ENCODE assay signal across 25 mouse cellular contexts in genomic region chr1:135064525-135064924, GRCm38 (mm10). TPM values are rescaled to one million over a fixed set of nuclear protein-coding genes. Genes with fewer than 3 reads are reported as not detected.
A peak's percentile ranks its signal among the peaks of the same experiment; 100 is the strongest.
DNase-seq lines count a peak whose midpoint lies in the region; ATAC-seq and TF ChIP-seq lines count a peak whose summit lies in the region.
"Had no signal": no experiment of that assay in that cellular context is flagged by ENCODE, and none has a peak within 500 bp of the region (broad histone marks: within the 10 kb centered on the region; RNA-seq: fewer than 3 reads in every experiment).

No protein-coding gene starts in this region.

- H3K4me1 ChIP-seq in heart, postnatal 0 days (ENCODE audit: control insufficient read depth, insufficient read depth) = no peaks in the 10 kb centered on the region
- H3K4me1 ChIP-seq in heart, embryonic 10.5 days = no peaks in the 10 kb centered on the region
- no peaks in the 10 kb centered on the region for H3K4me1 ChIP-seq in liver, postnatal 0 days (ENCODE audit: insufficient read depth)
- H3K4me1 ChIP-seq in E14TG2a.4 (replicated peaks; ENCODE audit: low read depth, low read length) = no peaks in the 10 kb centered on the region; the same call in 1 of the 2 replicates
- H3K4me1 ChIP-seq: forebrain, embryonic 13.5 days; heart, embryonic 12.5 days had no signal

- ATAC-seq in heart, postnatal 0 days (ENCODE audit: insufficient read depth, low read depth) = no peak
- no peak for ATAC-seq in liver, postnatal 0 days
- ATAC-seq: activated CD4-positive, CD25-positive, alpha-beta regulatory T cell, adult 4 months; forebrain, embryonic 13.5 days; Patski had no signal

- TF ChIP-seq CTCF in heart, postnatal 0 days (IDR thresholded peaks at IDR 0.05; ENCODE audit: low read depth) = peak; percentile 13; the same call in 1 of the 2 replicates
- peak; percentile 34 for TF ChIP-seq CTCF in liver, postnatal 0 days (IDR thresholded peaks at IDR 0.05; ENCODE audit: low read depth)
- TF ChIP-seq CTCF in E14TG2a.4 (conservative IDR thresholded peaks at IDR 0.05; ENCODE audit: low read length) = peak; percentile 65

- H3K9me3 ChIP-seq in heart, postnatal 0 days (replicated peaks; ENCODE audit: control insufficient read depth, low read length) = 0 out of 2 replicates have a peak, but pooled peaks cover 7% of the 10 kb centered on the region
- 0 out of 2 replicates have a peak, but pooled peaks cover 4% of the 10 kb centered on the region for H3K9me3 ChIP-seq in heart, embryonic 10.5 days
- H3K9me3 ChIP-seq in liver, postnatal 0 days (ENCODE audit: low read length) = no peaks in the 10 kb centered on the region
- peaks cover under 1% of the 10 kb centered on the region; the same call in 1 of the 2 replicates for H3K9me3 ChIP-seq in E14TG2a.4 (ENCODE audit: low read length)
- H3K9me3 ChIP-seq: forebrain, embryonic 13.5 days had no signal

- DNase-seq in heart, postnatal 0 days (ENCODE audit: low spot score) = no peak
- DNase-seq in heart, embryonic 10.5 days (ENCODE audit: low spot score) = no peak
- DNase-seq in liver, postnatal 0 days = no peak
- no peak for DNase-seq in liver
- DNase-seq in induced T-regulatory cell, adult 2 months (ENCODE audit: low read depth) = peak; percentile 12
- no peak for DNase-seq in left cerebral cortex, adult 8-10 months (ENCODE audit: low spot score in 2 of 2)
- DNase-seq in gastrocnemius, postnatal 36 days = no peak
- DNase-seq: adrenal gland, postnatal 10 days; cerebellum, adult 8-10 months; cerebellum, postnatal 36 days; embryo, embryonic 11 days; gastrocnemius, adult 2 months; heart, postnatal 14 days; kidney, adult 9 months; kidney, postnatal 14 days; layer of hippocampus, postnatal 36 days; lung, postnatal 10 days had no signal

- H3K27ac ChIP-seq in heart, postnatal 0 days (ENCODE audit: low read depth) = no peak overlapping the region
- H3K27ac ChIP-seq in heart, embryonic 10.5 days = no peak overlapping the region
- no peak overlapping the region for H3K27ac ChIP-seq in liver, postnatal 0 days (ENCODE audit: low read depth)
- H3K27ac ChIP-seq: forebrain, embryonic 13.5 days; gastrocnemius, adult 2 months had no signal

- H3K36me3 ChIP-seq in heart, postnatal 0 days (replicated peaks; ENCODE audit: control insufficient read depth, insufficient read depth, low read length) = no peaks in the 10 kb centered on the region
- H3K36me3 ChIP-seq in heart, embryonic 10.5 days = no peaks in the 10 kb centered on the region
- no peaks in the 10 kb centered on the region for H3K36me3 ChIP-seq in liver, postnatal 0 days (replicated peaks; ENCODE audit: insufficient read depth, low read length)
- no peaks in the 10 kb centered on the region for H3K36me3 ChIP-seq in E14TG2a.4 (ENCODE audit: insufficient read depth, low read length)
- H3K36me3 ChIP-seq: heart, embryonic 12.5 days had no signal

- no peak overlapping the region for H3K4me3 ChIP-seq in heart, postnatal 0 days (ENCODE audit: low read depth, low read length)
- H3K4me3 ChIP-seq in heart, embryonic 10.5 days = no peak overlapping the region
- no peak overlapping the region for H3K4me3 ChIP-seq in liver, postnatal 0 days (ENCODE audit: low read depth, low read length)
- no peak overlapping the region for H3K4me3 ChIP-seq in E14TG2a.4 (replicated peaks; ENCODE audit: low read length)
- H3K4me3 ChIP-seq: forebrain, embryonic 13.5 days; gastrocnemius, adult 2 months; heart, embryonic 12.5 days had no signal

- H3K27me3 ChIP-seq in heart, postnatal 0 days (ENCODE audit: control insufficient read depth, insufficient read depth, low read length) = peaks cover 5% of the 10 kb centered on the region; the same call in 1 of the 2 replicates
- peaks cover 48% of the 10 kb centered on the region for H3K27me3 ChIP-seq in heart, embryonic 10.5 days (ENCODE audit: insufficient read depth, poor library complexity, severe bottlenecking)
- 0 out of 2 replicates have a peak, but pooled peaks cover 2% of the 10 kb centered on the region for H3K27me3 ChIP-seq in liver, postnatal 0 days (ENCODE audit: insufficient read depth, low read length)
- H3K27me3 ChIP-seq in E14TG2a.4 (ENCODE audit: insufficient read depth, low read length) = peaks cover 23% of the 10 kb centered on the region
- H3K27me3 ChIP-seq: forebrain, embryonic 13.5 days; Patski had no signal

- no peak overlapping the region for H3K9ac ChIP-seq in heart, postnatal 0 days (replicated peaks; ENCODE audit: low read depth, low read length)
- no peak overlapping the region for H3K9ac ChIP-seq in liver, postnatal 0 days (replicated peaks)
- H3K9ac ChIP-seq: forebrain, embryonic 13.5 days; heart, embryonic 12.5 days had no signal

- intact Hi-C loops in gastrocnemius, postnatal 36 days (cut with DNase I) = no loop called here

- 87% methylated on average over 2 of the region's 2 CpGs for WGBS in heart, postnatal 0 days
- WGBS in heart, embryonic 10.5 days = 87% methylated on average over 2 of the region's 2 CpGs
- WGBS in liver, postnatal 0 days (ENCODE audit: insufficient replicate concordance) = 82% methylated on average over 2 of the region's 2 CpGs

- H3K4me2 ChIP-seq in heart, postnatal 0 days (ENCODE audit: low read depth, low read length) = no peak overlapping the region
- H3K4me2 ChIP-seq in liver, postnatal 0 days (ENCODE audit: low read depth, low read length) = no peak overlapping the region
- H3K4me2 ChIP-seq: forebrain, embryonic 13.5 days; heart, embryonic 12.5 days; midbrain, embryonic 11.5 days had no signal

- no peak for TF ChIP-seq EP300 in heart, postnatal 0 days (IDR thresholded peaks at IDR 0.05; ENCODE audit: low read depth)
- no peak for TF ChIP-seq EP300 in liver, postnatal 0 days (IDR thresholded peaks at IDR 0.05; ENCODE audit: low read depth)

RNA-seq across cellular contexts. Expression of gene Lgr6, which starts 40.6 kb away (rescaled TPM):
- total RNA-seq in heart, postnatal 0 days (2014; rRNA removed; ENCODE audit: low replicate concordance) = 8.6 and 17.3 TPM in 2 replicates
- 3.8 and 4.5 TPM in 2 replicates for polyA plus RNA-seq in heart, postnatal 0 days (2015; fragmentation: Nextera tagmentation; extraction: Ambion mirVana)
- polyA plus RNA-seq in heart, embryonic 10.5 days (2016; fragmentation: Nextera tagmentation; extraction: Ambion mirVana) = 0.49 and 0.64 TPM in 2 replicates
- polyA plus RNA-seq in liver, postnatal 0 days (2015; fragmentation: Nextera tagmentation; extraction: Ambion mirVana) = 0.06 and 0.32 TPM in 2 replicates
- total RNA-seq in left cerebral cortex, adult 8-10 months (2022) = 1 to 10 TPM; 1.2 to 2.4 (median 1.7) TPM
- total RNA-seq in gastrocnemius, postnatal 36 days (2021) = under 1 TPM; 0.39 to 0.51 TPM
- total RNA-seq: monocyte, adult 5-6 weeks; neutrophil, adult 5-6 weeks had no signal
- polyA plus RNA-seq: activated CD4-positive, CD25-positive, alpha-beta regulatory T cell, adult 4 months had no signal

Comparison
In these comparisons a context has a peak if more than half of its experiments do, and no peak if none do; other contexts are left out.
1. CTCF ChIP-seq: peak in every context shown above with its lines; median percentile 65 in E14TG2a.4; 34 in liver, postnatal 0 days; 13 in heart, postnatal 0 days.